Mouse (Mus musculus): ENCODE results near the gene Slfn3.

GRCm38 (mm10) chr11:83223367-83223766 lies 32.2 kb downstream of the Slfn3 start:
- no peak for TF ChIP-seq HCFC1 (IDR thresholded peaks at IDR 0.05; ENCODE audit: borderline replicate concordance, insufficient read depth, low read length)
- no peak for TF ChIP-seq ZNF384 (IDR thresholded peaks at IDR 0.05; ENCODE audit: low read depth, low read length)
- TF ChIP-seq ZC3H11A (IDR thresholded peaks at IDR 0.05; ENCODE audit: borderline replicate concordance, low read depth, low read length) = no peak
- TF ChIP-seq CHD2 (IDR thresholded peaks at IDR 0.05; ENCODE audit: low read depth, low read length) = no peak

Measured in ES-E14 (cell line).